Mouse (Mus musculus): ENCODE data around the gene Ptgds. TPM values are rescaled to one million over a fixed set of nuclear protein-coding genes. Genes with fewer than 3 reads are reported as not detected.

Ptgds gene
- polyA plus RNA-seq, 1 experiment from 2014 or later: not detected

- H3K27ac ChIP-seq: no peak within 1 kb of the TSS
- no peaks in the 10 kb centered on the region for H3K36me3 ChIP-seq (ENCODE audit: inconsistent target)
- H3K79me2 ChIP-seq (ENCODE audit: inconsistent target): no peaks in the 10 kb centered on the region
- no peak within 1 kb of the TSS for H3K4me3 ChIP-seq (ENCODE audit: inconsistent target)
- WGBS (ENCODE audit: missing documents): 91% methylated on average over 5 of the region's 5 CpGs
These were observed 23.7 kb upstream of the Ptgds start, which contains the start of gene Lcn12 for GRCm38 (mm10) chr2:25493476-25493961. Gene Lcn12, minus strand, starts transcription at chr2:25493911.

- Histone ChIP-seq H3K27ac (no peak overlapping the region), H3K36me3 (ENCODE audit: inconsistent target) (no peaks in the 10 kb centered on the region), H3K79me2 (ENCODE audit: inconsistent target) (no peaks in the 10 kb centered on the region), H3K4me3 (ENCODE audit: inconsistent target) (no peak overlapping the region)
- 83% methylated on average over 5 of the region's 5 CpGs for WGBS (ENCODE audit: missing documents)
These were observed 23.1 kb upstream of the Ptgds start for GRCm38 (mm10) chr2:25492988-25493387.

GRCm38 (mm10) chr2:25488671-25489068 lies 18.8 kb upstream of the Ptgds start:
- Histone ChIP-seq H3K79me2 (ENCODE audit: inconsistent target) (no peaks in the 10 kb centered on the region), H3K27ac (no peak overlapping the region), H3K36me3 (ENCODE audit: inconsistent target) (no peaks in the 10 kb centered on the region), H3K4me3 (ENCODE audit: inconsistent target) (no peak overlapping the region)
- 80% methylated on average over 7 of the region's 7 CpGs for WGBS (ENCODE audit: missing documents)

- Histone ChIP-seq H3K79me2 (ENCODE audit: inconsistent target) (no peaks in the 10 kb centered on the region), H3K4me3 (ENCODE audit: inconsistent target) (no peak overlapping the region), H3K36me3 (ENCODE audit: inconsistent target) (no peaks in the 10 kb centered on the region), H3K27ac (no peak overlapping the region)
- WGBS (ENCODE audit: missing documents): 88% methylated on average over 6 of the region's 6 CpGs
These were observed 18.3 kb upstream of the Ptgds start for GRCm38 (mm10) chr2:25487965-25488670.

- 88% methylated on average over 11 of the region's 11 CpGs for WGBS (ENCODE audit: missing documents)
- Histone ChIP-seq H3K4me3 (ENCODE audit: inconsistent target) (no peak overlapping the region), H3K27ac (no peak overlapping the region), H3K36me3 (ENCODE audit: inconsistent target) (no peaks in the 10 kb centered on the region), H3K79me2 (ENCODE audit: inconsistent target) (no peaks in the 10 kb centered on the region)
These were observed 15.2 kb upstream of the Ptgds start for GRCm38 (mm10) chr2:25484901-25485647.

- no peak overlapping the region for H3K27ac ChIP-seq
- H3K4me3 ChIP-seq (ENCODE audit: inconsistent target): no peak overlapping the region
- no peaks in the 10 kb centered on the region for H3K36me3 ChIP-seq (ENCODE audit: inconsistent target)
- WGBS (ENCODE audit: missing documents): 12% methylated on average over 7 of the region's 7 CpGs
- H3K79me2 ChIP-seq (ENCODE audit: inconsistent target): no peaks in the 10 kb centered on the region
These were observed 13.1 kb upstream of the Ptgds start for GRCm38 (mm10) chr2:25482969-25483368.

- Histone ChIP-seq H3K27ac (no peak overlapping the region), H3K79me2 (ENCODE audit: inconsistent target) (no peaks in the 10 kb centered on the region), H3K4me3 (ENCODE audit: inconsistent target) (no peak overlapping the region), H3K36me3 (ENCODE audit: inconsistent target) (no peaks in the 10 kb centered on the region)
- 95% methylated on average over 1 of the region's 1 CpGs for WGBS (ENCODE audit: missing documents)
These were observed 10.7 kb upstream of the Ptgds start for GRCm38 (mm10) chr2:25480541-25480940.

- Histone ChIP-seq H3K4me3 (ENCODE audit: inconsistent target) (no peak overlapping the region), H3K36me3 (ENCODE audit: inconsistent target) (no peaks in the 10 kb centered on the region), H3K27ac (no peak overlapping the region), H3K79me2 (ENCODE audit: inconsistent target) (no peaks in the 10 kb centered on the region)
- WGBS (ENCODE audit: missing documents): 60% methylated on average over 10 of the region's 10 CpGs
These were observed 9.9 kb upstream of the Ptgds start for GRCm38 (mm10) chr2:25479551-25480311.

- WGBS (ENCODE audit: missing documents): 95% methylated on average over 3 of the region's 3 CpGs
- Histone ChIP-seq H3K36me3 (ENCODE audit: inconsistent target) (no peaks in the 10 kb centered on the region), H3K4me3 (ENCODE audit: inconsistent target) (no peak overlapping the region), H3K79me2 (ENCODE audit: inconsistent target) (no peaks in the 10 kb centered on the region), H3K27ac (no peak overlapping the region)
These were observed 8.3 kb upstream of the Ptgds start for GRCm38 (mm10) chr2:25477967-25478675.

- 89% methylated on average over 8 of the region's 8 CpGs for WGBS (ENCODE audit: missing documents)
- no peak overlapping the region for H3K4me3 ChIP-seq (ENCODE audit: inconsistent target)
- H3K79me2 ChIP-seq (ENCODE audit: inconsistent target): no peaks in the 10 kb centered on the region
- no peaks in the 10 kb centered on the region for H3K36me3 ChIP-seq (ENCODE audit: inconsistent target)
- H3K27ac ChIP-seq: no peak overlapping the region
These were observed 7.7 kb upstream of the Ptgds start for GRCm38 (mm10) chr2:25477541-25477940.

GRCm38 (mm10) chr2:25472550-25472949 lies 2.7 kb upstream of the Ptgds start:
- no peaks in the 10 kb centered on the region for H3K36me3 ChIP-seq (ENCODE audit: inconsistent target)
- no peak overlapping the region for H3K27ac ChIP-seq
- no peak overlapping the region for H3K4me3 ChIP-seq (ENCODE audit: inconsistent target)
- no peaks in the 10 kb centered on the region for H3K79me2 ChIP-seq (ENCODE audit: inconsistent target)
- WGBS (ENCODE audit: missing documents): 89% methylated on average over 2 of the region's 2 CpGs

- H3K79me2 ChIP-seq (ENCODE audit: inconsistent target): no peaks in the 10 kb centered on the region
- no peak overlapping the region for H3K27ac ChIP-seq
- no peaks in the 10 kb centered on the region for H3K36me3 ChIP-seq (ENCODE audit: inconsistent target)
- no peak overlapping the region for H3K4me3 ChIP-seq (ENCODE audit: inconsistent target)
- WGBS (ENCODE audit: missing documents): 89% methylated on average over 10 of the region's 10 CpGs
These were observed 607 bp downstream of the Ptgds start for GRCm38 (mm10) chr2:25468962-25469915.

GRCm38 (mm10) chr2:25467606-25468303 lies 2.1 kb downstream of the Ptgds start:
- WGBS (ENCODE audit: missing documents): 93% methylated on average over 12 of the region's 14 CpGs
- H3K4me3 ChIP-seq (ENCODE audit: inconsistent target): no peak overlapping the region
- no peaks in the 10 kb centered on the region for H3K36me3 ChIP-seq (ENCODE audit: inconsistent target)
- H3K79me2 ChIP-seq (ENCODE audit: inconsistent target): no peaks in the 10 kb centered on the region
- H3K27ac ChIP-seq: no peak overlapping the region
